Mouse (Mus musculus): ENCODE results near the gene Cd180.
A peak's percentile ranks its signal among the peaks of the same experiment; 100 is the strongest.

The Cd180 gene

DNA sequence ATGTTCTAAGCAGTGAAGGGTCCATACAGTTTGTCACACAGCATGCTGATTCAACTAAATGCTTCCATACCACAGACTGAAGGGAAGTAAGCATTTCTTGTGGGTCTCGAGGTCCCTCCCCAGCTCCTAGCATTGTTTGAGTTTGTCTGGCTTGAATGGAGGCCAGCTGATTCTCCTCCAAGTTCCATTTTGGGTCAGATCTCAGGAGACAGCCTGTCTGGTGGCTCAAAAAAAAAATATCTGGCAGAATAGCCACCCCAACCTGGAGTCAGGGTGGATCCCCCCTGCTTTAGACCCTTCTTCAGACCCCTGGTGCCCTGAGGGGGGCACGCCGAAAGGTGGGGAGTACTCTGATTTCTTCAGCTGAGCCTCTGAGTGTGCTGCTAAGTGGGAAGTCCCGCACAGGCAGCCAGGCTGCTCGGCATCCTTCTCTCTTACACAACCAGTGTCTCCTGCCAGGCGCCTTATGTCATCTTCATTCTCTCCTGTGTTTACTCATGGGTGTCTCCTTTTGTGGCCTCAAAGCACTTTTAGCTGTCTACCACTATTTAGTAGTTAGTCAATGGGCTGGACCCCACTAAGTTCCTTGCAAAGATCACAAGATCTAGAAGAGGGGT lies 35.0 kb upstream of the Cd180 start:
- TF ChIP-seq POU5F1 (IDR thresholded peaks at IDR 0.05; ENCODE audit: borderline replicate concordance, low read length): no peak
- TF ChIP-seq NANOG (IDR thresholded peaks at IDR 0.05; ENCODE audit: borderline replicate concordance, low read length): no peak
- no peak for TF ChIP-seq CTCF (conservative IDR thresholded peaks at IDR 0.05; ENCODE audit: low read length)
- peaks cover 33% of the 10 kb centered on the region for H3K4me1 ChIP-seq (replicated peaks; ENCODE audit: low read depth, low read length)
- H3K4me3 ChIP-seq (replicated peaks; ENCODE audit: low read length): no peak overlapping the region
- H3K36me3 ChIP-seq (ENCODE audit: insufficient read depth, low read length): no peaks in the 10 kb centered on the region
- H3K27me3 ChIP-seq (ENCODE audit: insufficient read depth, low read length): peaks cover 5% of the 10 kb centered on the region
- peaks cover 15% of the 10 kb centered on the region for H3K9me3 ChIP-seq (ENCODE audit: low read length)

DNA sequence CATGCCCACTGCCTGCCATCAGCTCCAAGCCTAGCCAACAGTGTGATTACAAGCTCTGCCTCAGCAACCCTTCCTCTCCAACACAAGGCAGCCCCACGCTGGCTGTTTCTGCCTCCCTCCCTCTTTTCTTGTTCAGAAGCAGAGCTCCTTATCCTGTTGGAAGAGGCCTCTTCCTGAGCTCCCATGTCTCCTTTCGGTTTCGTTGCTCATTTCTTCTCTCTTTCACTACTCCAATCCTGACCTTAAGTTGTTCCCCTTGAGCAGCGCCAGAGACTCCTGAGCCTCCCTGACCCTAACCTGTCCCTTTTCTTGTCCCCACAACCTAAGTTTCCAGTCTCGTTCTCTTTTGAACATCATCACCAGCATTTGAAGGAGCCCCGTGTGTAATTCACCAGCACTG lies 29.3 kb upstream of the Cd180 start:
- no peak for TF ChIP-seq NANOG (IDR thresholded peaks at IDR 0.05; ENCODE audit: borderline replicate concordance, low read length)
- no peak for TF ChIP-seq CTCF (conservative IDR thresholded peaks at IDR 0.05; ENCODE audit: low read length)
- TF ChIP-seq POU5F1 (IDR thresholded peaks at IDR 0.05; ENCODE audit: borderline replicate concordance, low read length): no peak
- H3K4me3 ChIP-seq (replicated peaks; ENCODE audit: low read length): no peak overlapping the region

DNA sequence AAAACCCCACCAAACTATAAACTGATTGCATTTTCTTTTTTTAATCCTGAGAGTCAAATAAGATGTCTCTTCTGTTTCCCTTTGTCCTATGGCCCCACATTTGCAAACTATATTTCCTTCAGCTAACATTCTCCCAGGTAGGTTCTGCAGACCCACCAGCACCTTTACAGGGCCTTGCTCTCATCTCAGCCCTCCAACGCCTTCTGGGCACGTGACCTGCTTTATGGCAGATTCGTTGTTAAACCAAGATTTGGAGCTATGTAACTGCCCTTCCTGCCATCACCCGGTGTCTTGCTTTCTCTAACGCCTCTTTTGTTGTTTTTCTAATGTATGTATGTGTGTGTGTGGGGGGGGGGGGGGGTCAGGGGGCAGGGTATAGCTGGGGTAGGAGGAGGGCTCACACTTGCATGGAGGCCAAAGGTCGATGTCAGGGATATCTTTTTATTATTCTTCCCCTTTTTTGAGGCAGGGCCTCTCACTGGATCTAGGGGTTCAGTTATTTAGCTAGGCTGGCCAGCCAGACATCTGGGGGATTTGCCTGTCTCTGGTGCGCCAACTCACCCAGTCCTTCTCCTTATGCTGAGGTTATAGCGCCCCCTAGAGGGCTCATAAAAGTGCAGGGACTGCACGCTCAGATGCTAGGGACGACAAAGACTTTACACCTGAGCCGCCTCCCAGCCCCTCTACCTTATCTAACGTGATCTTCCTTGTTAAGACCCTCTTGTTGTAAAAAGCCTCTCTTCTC lies 28.3 kb upstream of the Cd180 start:
- H3K9me3 ChIP-seq (ENCODE audit: low read length): no peaks in the 10 kb centered on the region
- peaks cover 15% of the 10 kb centered on the region for H3K4me1 ChIP-seq (replicated peaks; ENCODE audit: low read depth, low read length)
- H3K36me3 ChIP-seq (ENCODE audit: insufficient read depth, low read length): no peaks in the 10 kb centered on the region
- H3K4me3 ChIP-seq (replicated peaks; ENCODE audit: low read length): peak overlapping the region; percentile 48
- peaks cover 26% of the 10 kb centered on the region for H3K27me3 ChIP-seq (ENCODE audit: insufficient read depth, low read length)
- no peak for TF ChIP-seq POU5F1 (IDR thresholded peaks at IDR 0.05; ENCODE audit: borderline replicate concordance, low read length)
- TF ChIP-seq CTCF (conservative IDR thresholded peaks at IDR 0.05; ENCODE audit: low read length): peak; percentile 75

More for the DNA sequence above, 29.3 kb upstream of the Cd180 start:
- Histone ChIP-seq H3K4me1 (replicated peaks; ENCODE audit: low read depth, low read length) (peaks cover 8% of the 10 kb centered on the region), H3K27me3 (ENCODE audit: insufficient read depth, low read length) (peaks cover 26% of the 10 kb centered on the region), H3K36me3 (ENCODE audit: insufficient read depth, low read length) (no peaks in the 10 kb centered on the region), H3K9me3 (ENCODE audit: low read length) (no peaks in the 10 kb centered on the region)

DNA sequence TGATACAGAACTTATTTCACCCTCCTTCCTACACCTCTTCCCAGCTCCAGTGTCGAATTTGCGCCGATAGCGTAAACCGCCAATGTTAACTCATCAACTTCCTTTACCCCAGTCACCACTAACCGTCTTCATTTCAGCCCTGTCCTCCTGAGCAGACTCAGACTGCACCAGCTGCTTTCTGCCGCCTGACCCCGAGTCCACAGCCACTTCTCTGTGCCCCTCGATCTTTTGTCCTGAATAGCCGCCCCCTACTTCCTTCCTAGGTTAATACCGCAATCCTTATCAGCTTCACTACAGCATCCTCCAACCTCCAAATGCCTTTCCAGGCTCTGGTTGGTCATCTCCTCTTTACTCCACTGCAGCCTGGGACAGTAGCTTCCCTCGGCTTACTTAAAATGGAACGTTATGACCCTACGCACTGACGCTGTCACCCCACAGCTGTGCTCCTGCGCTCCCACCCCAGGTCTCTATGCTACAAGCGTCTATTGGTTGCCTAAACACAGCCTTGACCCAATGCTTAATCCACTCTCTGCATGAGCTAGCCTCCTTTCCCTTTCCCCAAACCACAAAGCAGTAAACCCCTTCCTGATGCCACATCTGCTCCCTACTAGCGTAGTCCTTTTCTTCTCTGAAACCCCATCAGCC lies 27.6 kb upstream of the Cd180 start:
- TF ChIP-seq POU5F1 (IDR thresholded peaks at IDR 0.05; ENCODE audit: borderline replicate concordance, low read length): no peak
- no peak for TF ChIP-seq CTCF (conservative IDR thresholded peaks at IDR 0.05; ENCODE audit: low read length)
- no peak for TF ChIP-seq NANOG (IDR thresholded peaks at IDR 0.05; ENCODE audit: borderline replicate concordance, low read length)
- peaks cover 22% of the 10 kb centered on the region for H3K4me1 ChIP-seq (replicated peaks; ENCODE audit: low read depth, low read length)
- no peaks in the 10 kb centered on the region for H3K36me3 ChIP-seq (ENCODE audit: insufficient read depth, low read length)
- peaks cover 26% of the 10 kb centered on the region for H3K27me3 ChIP-seq (ENCODE audit: insufficient read depth, low read length)
- no peaks in the 10 kb centered on the region for H3K9me3 ChIP-seq (ENCODE audit: low read length)
- peak overlapping the region; percentile 48 for H3K4me3 ChIP-seq (replicated peaks; ENCODE audit: low read length)

DNA sequence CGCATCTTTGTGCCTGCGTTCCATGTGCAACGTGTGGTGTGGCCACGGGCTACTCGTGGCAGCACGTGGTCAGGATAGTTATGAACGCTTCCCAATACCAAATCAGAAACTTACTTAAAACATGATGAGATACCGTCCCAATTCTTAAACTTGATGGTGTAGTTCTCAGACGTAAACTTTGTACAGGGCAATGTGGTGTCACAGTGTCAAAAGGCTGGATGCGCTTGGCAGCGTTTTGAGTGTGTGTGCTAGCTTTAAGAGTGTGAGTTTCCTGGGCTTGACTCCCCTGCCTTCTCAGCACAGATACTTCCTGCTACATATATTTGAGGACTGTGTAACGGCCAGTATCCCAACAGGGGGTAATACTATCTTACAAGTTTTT lies 27.1 kb upstream of the Cd180 start:
- no peaks in the 10 kb centered on the region for H3K36me3 ChIP-seq (ENCODE audit: insufficient read depth, low read length)
- H3K9me3 ChIP-seq (ENCODE audit: low read length): no peaks in the 10 kb centered on the region
- peaks cover 26% of the 10 kb centered on the region for H3K4me1 ChIP-seq (replicated peaks; ENCODE audit: low read depth, low read length)
- no peak overlapping the region for H3K4me3 ChIP-seq (replicated peaks; ENCODE audit: low read length)
- TF ChIP-seq POU5F1 (IDR thresholded peaks at IDR 0.05; ENCODE audit: borderline replicate concordance, low read length) (no peak), NANOG (IDR thresholded peaks at IDR 0.05; ENCODE audit: borderline replicate concordance, low read length) (no peak), CTCF (conservative IDR thresholded peaks at IDR 0.05; ENCODE audit: low read length) (no peak)
- H3K27me3 ChIP-seq (ENCODE audit: insufficient read depth, low read length): peaks cover 26% of the 10 kb centered on the region

DNA sequence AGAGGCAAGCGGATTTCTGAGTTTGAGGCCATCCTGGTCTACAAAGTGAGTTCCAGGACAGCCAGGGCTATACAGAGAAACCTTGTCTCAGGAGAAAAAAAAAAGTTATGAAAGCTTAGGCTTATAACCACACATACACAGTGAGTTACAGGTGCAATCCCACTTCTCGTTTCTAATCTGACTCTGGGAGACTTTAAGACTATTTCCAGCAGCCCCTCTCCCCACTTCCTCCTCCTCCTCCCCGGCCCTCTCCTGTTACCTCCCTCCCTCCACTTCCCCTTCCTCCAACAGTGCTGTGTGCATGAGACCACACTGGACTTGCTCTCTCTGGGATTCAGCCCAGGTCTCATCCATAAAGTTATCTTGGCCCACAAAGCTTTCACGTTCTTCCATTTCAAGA lies 26.6 kb upstream of the Cd180 start:
- no peak for TF ChIP-seq NANOG (IDR thresholded peaks at IDR 0.05; ENCODE audit: borderline replicate concordance, low read length)
- TF ChIP-seq CTCF (conservative IDR thresholded peaks at IDR 0.05; ENCODE audit: low read length): no peak
- no peak for TF ChIP-seq POU5F1 (IDR thresholded peaks at IDR 0.05; ENCODE audit: borderline replicate concordance, low read length)
- no peaks in the 10 kb centered on the region for H3K9me3 ChIP-seq (ENCODE audit: low read length)

DNA sequence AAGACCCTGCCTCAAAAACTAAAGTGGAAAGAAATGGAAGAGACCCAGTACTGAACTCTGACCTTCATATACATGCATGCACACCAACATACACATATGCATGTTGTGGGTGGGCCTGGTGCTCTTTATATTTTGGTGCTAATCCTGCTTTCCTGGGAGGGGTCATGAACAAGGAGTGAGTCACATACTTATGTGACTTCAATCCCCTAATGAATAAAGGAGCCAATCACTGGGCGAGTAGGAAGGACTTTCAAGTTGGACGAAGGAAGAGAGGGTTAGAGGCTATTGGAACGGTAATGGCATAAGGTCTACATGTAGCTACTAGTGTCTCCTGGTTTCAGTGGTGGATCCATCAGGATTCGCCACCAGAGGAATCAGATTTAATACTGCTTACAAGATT lies 26.0 kb upstream of the Cd180 start:
- Histone ChIP-seq H3K4me3 (replicated peaks; ENCODE audit: low read length) (no peak overlapping the region), H3K27me3 (ENCODE audit: insufficient read depth, low read length) (peaks cover 26% of the 10 kb centered on the region), H3K9me3 (ENCODE audit: low read length) (peaks cover 3% of the 10 kb centered on the region), H3K4me1 (replicated peaks; ENCODE audit: low read depth, low read length) (peaks cover 26% of the 10 kb centered on the region), H3K36me3 (ENCODE audit: insufficient read depth, low read length) (no peaks in the 10 kb centered on the region)
- TF ChIP-seq NANOG (IDR thresholded peaks at IDR 0.05; ENCODE audit: borderline replicate concordance, low read length) (no peak), CTCF (conservative IDR thresholded peaks at IDR 0.05; ENCODE audit: low read length) (no peak), POU5F1 (IDR thresholded peaks at IDR 0.05; ENCODE audit: borderline replicate concordance, low read length) (no peak)

More for the DNA sequence above, 26.6 kb upstream of the Cd180 start:
- H3K36me3 ChIP-seq (ENCODE audit: insufficient read depth, low read length): no peaks in the 10 kb centered on the region
- H3K4me3 ChIP-seq (replicated peaks; ENCODE audit: low read length): no peak overlapping the region
- peaks cover 26% of the 10 kb centered on the region for H3K4me1 ChIP-seq (replicated peaks; ENCODE audit: low read depth, low read length)
- peaks cover 26% of the 10 kb centered on the region for H3K27me3 ChIP-seq (ENCODE audit: insufficient read depth, low read length)

DNA sequence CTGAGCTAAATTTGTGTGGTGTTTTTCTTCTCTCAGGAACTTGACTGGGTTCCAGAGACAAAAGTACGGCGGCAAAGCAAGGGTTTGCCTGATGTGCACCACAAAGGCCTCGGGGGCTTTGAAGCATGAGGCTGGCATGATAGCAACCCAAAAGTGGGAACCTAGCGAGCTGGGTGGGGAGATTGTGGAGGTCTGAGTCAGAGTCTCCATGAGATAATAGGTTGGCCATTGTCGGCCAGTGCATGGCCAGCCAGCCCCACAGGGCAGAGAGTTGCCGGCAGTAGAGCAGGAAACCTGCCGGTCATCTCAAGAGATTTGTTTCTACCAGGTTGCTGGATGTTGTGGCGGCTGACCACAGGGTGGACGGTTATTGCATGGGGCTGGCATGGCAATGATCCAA lies 25.5 kb upstream of the Cd180 start:
- H3K36me3 ChIP-seq (ENCODE audit: insufficient read depth, low read length): no peaks in the 10 kb centered on the region
- TF ChIP-seq CTCF (conservative IDR thresholded peaks at IDR 0.05; ENCODE audit: low read length) (no peak), NANOG (IDR thresholded peaks at IDR 0.05; ENCODE audit: borderline replicate concordance, low read length) (no peak), POU5F1 (IDR thresholded peaks at IDR 0.05; ENCODE audit: borderline replicate concordance, low read length) (no peak)
- H3K9me3 ChIP-seq (ENCODE audit: low read length): peaks cover 6% of the 10 kb centered on the region
- H3K4me3 ChIP-seq (replicated peaks; ENCODE audit: low read length): no peak overlapping the region
- H3K4me1 ChIP-seq (replicated peaks; ENCODE audit: low read depth, low read length): peaks cover 26% of the 10 kb centered on the region
- H3K27me3 ChIP-seq (ENCODE audit: insufficient read depth, low read length): peaks cover 26% of the 10 kb centered on the region

All from E14TG2a.4 (cell line).